In the genomic region with DNA sequence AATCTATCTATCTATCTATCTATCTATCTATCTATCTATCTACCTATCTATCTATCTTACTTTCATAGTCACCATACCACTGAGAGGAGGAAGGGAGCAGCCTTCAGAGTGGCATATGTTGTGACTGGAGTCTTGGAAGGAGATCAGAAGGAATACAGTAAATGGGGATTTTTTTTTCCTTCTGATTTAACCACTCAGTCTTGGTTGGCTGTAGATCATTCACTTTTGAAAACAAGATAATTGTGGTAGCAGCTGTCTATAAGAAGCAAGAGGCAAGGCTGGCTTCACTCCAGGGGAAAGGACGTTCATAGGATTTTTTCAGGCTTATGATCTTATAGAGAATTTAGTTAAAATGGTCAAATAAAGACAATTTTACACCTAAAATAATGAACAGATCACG, we compare ENCODE assay signal across 28 mouse cellular contexts.
DNase-seq lines count a peak whose midpoint lies in the region; ATAC-seq and TF ChIP-seq lines count a peak whose summit lies in the region.
"Had no signal": no experiment of that assay in that cellular context is flagged by ENCODE, and none has a peak within 500 bp of the region (broad histone marks: within the 10 kb centered on the region; RNA-seq: fewer than 3 reads in every experiment).

No protein-coding gene starts in this region.

- H3K9me3 ChIP-seq in embryonic facial prominence, embryonic 14.5 days (ENCODE audit: control insufficient read depth, low read length): no peaks in the 10 kb centered on the region
- H3K9me3 ChIP-seq in embryonic facial prominence, embryonic 10.5 days: no peaks in the 10 kb centered on the region
- H3K9me3 ChIP-seq in forebrain, embryonic 15.5 days: no peaks in the 10 kb centered on the region
- no peaks in the 10 kb centered on the region for H3K9me3 ChIP-seq in forebrain, embryonic 11.5 days (ENCODE audit: control insufficient read depth, low read length)
- H3K9me3 ChIP-seq in hindbrain, postnatal 0 days (ENCODE audit: low read length): no peaks in the 10 kb centered on the region
- H3K9me3 ChIP-seq in hindbrain, embryonic 12.5 days (replicated peaks): no peaks in the 10 kb centered on the region
- H3K9me3 ChIP-seq in lung, embryonic 14.5 days (ENCODE audit: low read depth, low read length): no peaks in the 10 kb centered on the region
- H3K9me3 ChIP-seq: embryonic facial prominence, embryonic 12.5 days; heart, embryonic 15.5 days; hindbrain, embryonic 10.5 days; hindbrain, embryonic 15.5 days had no signal

- DNase-seq in embryonic facial prominence, embryonic 14.5 days (ENCODE audit: low spot score): peak; percentile 51
- no peak for DNase-seq in embryonic facial prominence, embryonic 10.5 days (ENCODE audit: low spot score)
- DNase-seq in forebrain, embryonic 11.5 days (ENCODE audit: low spot score): no peak
- peak; percentile 24 for DNase-seq in hindbrain, postnatal 0 days (ENCODE audit: low spot score)
- peak; percentile 62 for DNase-seq in lung, embryonic 14.5 days
- no peak for DNase-seq in lung, postnatal 36 days
- DNase-seq: adrenal gland, adult 8-10 months; adrenal gland, postnatal 25 days; cerebellum, adult 18-20 months; cerebellum, adult 9-10 months; cerebellum, postnatal 14 days; gastrocnemius, adult 2 months; gastrocnemius, postnatal 25 days; heart, adult 18-20 months; heart, postnatal 10 days; heart, postnatal 36 days; kidney, adult 18-20 months had no signal

- H3K4me2 ChIP-seq in embryonic facial prominence, embryonic 14.5 days (ENCODE audit: low read depth, low read length): no peak overlapping the region
- no peak overlapping the region for H3K4me2 ChIP-seq in forebrain, embryonic 15.5 days (replicated peaks)
- H3K4me2 ChIP-seq in forebrain, embryonic 11.5 days (ENCODE audit: low read depth, low read length, severe bottlenecking): no peak overlapping the region
- no peak overlapping the region for H3K4me2 ChIP-seq in hindbrain, postnatal 0 days (ENCODE audit: low read depth, low read length)
- no peak overlapping the region for H3K4me2 ChIP-seq in hindbrain, embryonic 12.5 days (replicated peaks)
- no peak overlapping the region for H3K4me2 ChIP-seq in lung, embryonic 14.5 days
- H3K4me2 ChIP-seq: embryonic facial prominence, embryonic 12.5 days; heart, embryonic 12.5 days; heart, embryonic 15.5 days; hindbrain, embryonic 15.5 days had no signal

- no peak for TF ChIP-seq CTCF in hindbrain, postnatal 0 days (IDR thresholded peaks at IDR 0.05; ENCODE audit: low read depth)
- no peak for TF ChIP-seq CTCF in lung, embryonic 14.5 days (IDR thresholded peaks at IDR 0.05; ENCODE audit: low read depth)

- no peak overlapping the region for H3K4me3 ChIP-seq in embryonic facial prominence, embryonic 14.5 days (ENCODE audit: low read depth, low read length)
- no peak overlapping the region for H3K4me3 ChIP-seq in embryonic facial prominence, embryonic 10.5 days
- no peak overlapping the region for H3K4me3 ChIP-seq in forebrain, embryonic 15.5 days
- no peak overlapping the region for H3K4me3 ChIP-seq in forebrain, embryonic 11.5 days (ENCODE audit: low read depth, low read length)
- no peak overlapping the region for H3K4me3 ChIP-seq in hindbrain, postnatal 0 days (ENCODE audit: low read length)
- H3K4me3 ChIP-seq in hindbrain, embryonic 12.5 days: no peak overlapping the region
- no peak overlapping the region for H3K4me3 ChIP-seq in lung, embryonic 14.5 days (ENCODE audit: low read depth, low read length)
- H3K4me3 ChIP-seq: embryonic facial prominence, embryonic 12.5 days; erythroblast, embryonic 14.5 days; gastrocnemius, adult 2 months; heart, embryonic 12.5 days; heart, embryonic 15.5 days; hindbrain, embryonic 10.5 days; hindbrain, embryonic 15.5 days had no signal

- no peaks in the 10 kb centered on the region for H3K4me1 ChIP-seq in embryonic facial prominence, embryonic 14.5 days (ENCODE audit: control insufficient read depth, insufficient read depth, low read length)
- H3K4me1 ChIP-seq in embryonic facial prominence, embryonic 10.5 days: 0 out of 2 replicates have a peak, but pooled peaks cover 2% of the 10 kb centered on the region
- peaks cover 13% of the 10 kb centered on the region for H3K4me1 ChIP-seq in forebrain, embryonic 15.5 days
- H3K4me1 ChIP-seq in forebrain, embryonic 11.5 days (replicated peaks; ENCODE audit: control insufficient read depth, insufficient read depth, low read length): no peaks in the 10 kb centered on the region
- H3K4me1 ChIP-seq in hindbrain, postnatal 0 days (ENCODE audit: insufficient read depth, low read length): no peaks in the 10 kb centered on the region
- H3K4me1 ChIP-seq in hindbrain, embryonic 12.5 days: no peaks in the 10 kb centered on the region
- no peaks in the 10 kb centered on the region for H3K4me1 ChIP-seq in lung, embryonic 14.5 days (ENCODE audit: insufficient read depth)
- H3K4me1 ChIP-seq: embryonic facial prominence, embryonic 12.5 days; heart, embryonic 12.5 days; heart, embryonic 15.5 days; hindbrain, embryonic 10.5 days; hindbrain, embryonic 15.5 days had no signal

- 47% methylated on average over 2 of the region's 2 CpGs for WGBS in embryonic facial prominence, embryonic 14.5 days
- 78% methylated on average over 2 of the region's 2 CpGs for WGBS in embryonic facial prominence, embryonic 10.5 days
- 24% methylated on average over 2 of the region's 2 CpGs for WGBS in forebrain, embryonic 15.5 days
- WGBS in forebrain, embryonic 11.5 days: 73% methylated on average over 2 of the region's 2 CpGs
- WGBS in hindbrain, postnatal 0 days: 46% methylated on average over 2 of the region's 2 CpGs
- 74% methylated on average over 2 of the region's 2 CpGs for WGBS in hindbrain, embryonic 12.5 days
- WGBS in lung, embryonic 14.5 days: 48% methylated on average over 2 of the region's 2 CpGs

- H3K27ac ChIP-seq in embryonic facial prominence, embryonic 14.5 days (replicated peaks; ENCODE audit: low read depth, low read length): no peak overlapping the region
- no peak overlapping the region for H3K27ac ChIP-seq in embryonic facial prominence, embryonic 10.5 days (replicated peaks)
- H3K27ac ChIP-seq in forebrain, embryonic 15.5 days (replicated peaks): no peak overlapping the region
- H3K27ac ChIP-seq in forebrain, embryonic 11.5 days (ENCODE audit: low read depth, low read length): no peak overlapping the region
- H3K27ac ChIP-seq in hindbrain, postnatal 0 days: no peak overlapping the region
- no peak overlapping the region for H3K27ac ChIP-seq in hindbrain, embryonic 12.5 days
- H3K27ac ChIP-seq in lung, embryonic 14.5 days (ENCODE audit: low read depth): no peak overlapping the region
- H3K27ac ChIP-seq: embryonic facial prominence, embryonic 12.5 days; gastrocnemius, adult 2 months; heart, embryonic 15.5 days; hindbrain, embryonic 10.5 days; hindbrain, embryonic 15.5 days had no signal

- ATAC-seq in embryonic facial prominence, embryonic 14.5 days (ENCODE audit: low read depth): no peak
- ATAC-seq in forebrain, embryonic 15.5 days (replicated peaks): peak; percentile 69
- ATAC-seq in forebrain, embryonic 11.5 days (replicated peaks; ENCODE audit: low FRiP score): no peak
- no peak for ATAC-seq in hindbrain, postnatal 0 days
- no peak for ATAC-seq in hindbrain, embryonic 12.5 days (ENCODE audit: low FRiP score)
- no peak for ATAC-seq in lung, embryonic 14.5 days (ENCODE audit: insufficient read depth)
- ATAC-seq: activated CD4-positive, CD25-positive, alpha-beta regulatory T cell, adult 4 months; inflammation-experienced regulatory T-cells, adult 6 months; intestine, embryonic 16.5 days had no signal

- no peak overlapping the region for H3K9ac ChIP-seq in embryonic facial prominence, embryonic 14.5 days (ENCODE audit: low read depth, low read length)
- H3K9ac ChIP-seq in forebrain, embryonic 15.5 days (replicated peaks): no peak overlapping the region
- no peak overlapping the region for H3K9ac ChIP-seq in forebrain, embryonic 11.5 days (ENCODE audit: low read length)
- no peak overlapping the region for H3K9ac ChIP-seq in hindbrain, postnatal 0 days (replicated peaks; ENCODE audit: low read length)
- no peak overlapping the region for H3K9ac ChIP-seq in hindbrain, embryonic 12.5 days
- no peak overlapping the region for H3K9ac ChIP-seq in lung, embryonic 14.5 days
- H3K9ac ChIP-seq: embryonic facial prominence, embryonic 12.5 days; heart, embryonic 12.5 days; heart, embryonic 15.5 days; hindbrain, embryonic 15.5 days had no signal

- H3K27me3 ChIP-seq in embryonic facial prominence, embryonic 14.5 days (replicated peaks; ENCODE audit: control insufficient read depth, insufficient read depth, low read length): no peaks in the 10 kb centered on the region
- H3K27me3 ChIP-seq in embryonic facial prominence, embryonic 10.5 days (replicated peaks; ENCODE audit: low read depth, poor library complexity, severe bottlenecking): no peaks in the 10 kb centered on the region
- H3K27me3 ChIP-seq in forebrain, embryonic 15.5 days: no peaks in the 10 kb centered on the region
- no peaks in the 10 kb centered on the region for H3K27me3 ChIP-seq in forebrain, embryonic 11.5 days (ENCODE audit: control insufficient read depth, insufficient read depth, low read length)
- H3K27me3 ChIP-seq in hindbrain, postnatal 0 days (ENCODE audit: insufficient read depth, low read length): no peaks in the 10 kb centered on the region
- H3K27me3 ChIP-seq in hindbrain, embryonic 12.5 days: no peaks in the 10 kb centered on the region
- no peaks in the 10 kb centered on the region for H3K27me3 ChIP-seq in lung, embryonic 14.5 days (ENCODE audit: insufficient read depth, low read length)
- H3K27me3 ChIP-seq: embryonic facial prominence, embryonic 12.5 days; heart, embryonic 12.5 days; heart, embryonic 15.5 days; hindbrain, embryonic 15.5 days had no signal

- H3K36me3 ChIP-seq in embryonic facial prominence, embryonic 14.5 days (ENCODE audit: control insufficient read depth, insufficient read depth, low read length): no peaks in the 10 kb centered on the region
- H3K36me3 ChIP-seq in embryonic facial prominence, embryonic 10.5 days (replicated peaks): no peaks in the 10 kb centered on the region
- H3K36me3 ChIP-seq in forebrain, embryonic 15.5 days: no peaks in the 10 kb centered on the region
- no peaks in the 10 kb centered on the region for H3K36me3 ChIP-seq in forebrain, embryonic 11.5 days (ENCODE audit: control insufficient read depth, insufficient read depth, low read length)
- no peaks in the 10 kb centered on the region for H3K36me3 ChIP-seq in hindbrain, postnatal 0 days (ENCODE audit: insufficient read depth, low read length)
- H3K36me3 ChIP-seq in hindbrain, embryonic 12.5 days: no peaks in the 10 kb centered on the region
- H3K36me3 ChIP-seq in lung, embryonic 14.5 days (ENCODE audit: insufficient read depth): no peaks in the 10 kb centered on the region
- H3K36me3 ChIP-seq: embryonic facial prominence, embryonic 12.5 days; heart, embryonic 12.5 days; heart, embryonic 15.5 days; hindbrain, embryonic 10.5 days; hindbrain, embryonic 15.5 days had no signal

Comparison
In these comparisons a context has a peak if more than half of its experiments do, and no peak if none do; other contexts are left out.
1. DNase-seq: peak in embryonic facial prominence, embryonic 14.5 days (single experiment), hindbrain, postnatal 0 days (single experiment) and lung, embryonic 14.5 days (single experiment); none in embryonic facial prominence, embryonic 10.5 days (single experiment), forebrain, embryonic 11.5 days (single experiment) and lung, postnatal 36 days (single experiment).